Mouse (Mus musculus) myocyte (in vitro differentiated cells): ENCODE data around the gene Crybb1.

Experiments
- CEBPB ChIP-seq: IDR thresholded peaks from 2 replicates; pipeline ENCODE4 v1.6.1; 2011; ENCODE audit warnings: mild to moderate bottlenecking, moderate library complexity; ENCODE audit not compliant: poor library complexity, insufficient read depth, severe bottlenecking
- E2F4 ChIP-seq: IDR thresholded peaks from one replicate; pipeline ENCODE4 v1.6.1; 2011; ENCODE audit warnings: mild to moderate bottlenecking, control low read depth, moderate library complexity; ENCODE audit not compliant: insufficient read depth
- MAX ChIP-seq: IDR thresholded peaks from one replicate; pipeline ENCODE4 v1.6.1; 2011; ENCODE audit warnings: low read depth, mild to moderate bottlenecking, control low read depth
- MYOD1 ChIP-seq, 3 experiments: IDR thresholded peaks; one replicate each; pipeline ENCODE4 v1.6.1; 2011; ENCODE audit warnings: control low read depth in 2 of 3, low read depth in 2 of 3, mild to moderate bottlenecking in 2 of 3, moderate library complexity in 1 of 3; ENCODE audit not compliant: insufficient read length in 2 of 3, control insufficient read depth in 1 of 3
- POLR2A ChIP-seq: IDR thresholded peaks from one replicate; pipeline ENCODE4 v1.6.1; 2011; ENCODE audit warnings: low read depth, mild to moderate bottlenecking, control low read depth, moderate library complexity; ENCODE audit not compliant: insufficient read length
- POLR2AphosphoS2 ChIP-seq: IDR thresholded peaks from one replicate; pipeline ENCODE4 v1.6.1; 2011; ENCODE audit warnings: low read depth, control low read depth; ENCODE audit not compliant: insufficient read length
- TCF12 ChIP-seq: IDR thresholded peaks from one replicate; pipeline ENCODE4 v1.6.1; 2011; ENCODE audit warnings: mild to moderate bottlenecking, control low read depth; ENCODE audit not compliant: poor library complexity, insufficient read depth, severe bottlenecking
- USF1 ChIP-seq: IDR thresholded peaks from one replicate; pipeline ENCODE4 v1.6.1; 2011; ENCODE audit warnings: low read depth, mild to moderate bottlenecking, control low read depth, moderate library complexity

DNA sequence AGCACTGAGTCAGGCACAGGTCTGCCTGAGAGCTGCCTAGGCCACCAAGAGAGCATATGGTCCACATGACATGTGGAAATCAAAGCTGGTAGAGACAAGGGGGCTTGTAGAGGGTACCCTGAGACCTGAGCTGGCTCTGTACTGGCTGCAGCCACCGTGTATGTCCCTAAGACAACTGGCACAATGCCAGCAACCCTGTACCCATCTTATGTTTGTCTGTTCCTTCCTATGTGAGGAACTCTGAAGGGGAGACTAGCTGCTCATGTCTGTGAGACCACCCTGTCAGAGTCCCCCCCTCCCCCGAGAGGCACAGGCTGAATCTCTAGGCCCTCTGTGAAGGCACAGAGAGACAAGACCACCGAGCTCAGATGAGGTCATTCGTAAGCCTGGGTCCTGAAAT, 36.9 kb upstream of the Crybb1 start:
- TF ChIP-seq POLR2A (no peak), CEBPB (no peak), MAX (no peak), USF1 (no peak), TCF12 (no peak), MYOD1 (IDR thresholded peaks at IDR 0.05; ENCODE audit: control insufficient read depth in 1 of 3, insufficient read length in 2 of 3, low read depth in 2 of 3) (no peak), POLR2AphosphoS2 (no peak), E2F4 (no peak)
